Mouse (Mus musculus) intestine, postnatal 0 days (tissue): ENCODE measurements around the gene Serac1. TPM values are rescaled to one million over a fixed set of nuclear protein-coding genes. Genes with fewer than 3 reads are reported as not detected.

ENCODE experiments used
- ATAC-seq: fragments of 200-750 bp; cut with Nextera tagmentation; 2 replicates; pipeline ENCODE4 v1.8.0; 2017; ENCODE audit warnings: mild to moderate bottlenecking, moderate TSS enrichment, moderate library complexity
- H3K27ac ChIP-seq: fragments of 300-500 bp; sonication (generic); 2 replicates; pipeline ENCODE4 v1.5.1; 2014; ENCODE audit warnings: mild to moderate bottlenecking, low read depth, low read length, moderate library complexity
- H3K27me3 ChIP-seq: fragments of 300-500 bp; sonication (generic); replicated peaks from 2 replicates; pipeline ENCODE4 v1.6.1; 2014; ENCODE audit warnings: low read length, mixed read lengths; ENCODE audit not compliant: control insufficient read depth, insufficient read depth
- H3K36me3 ChIP-seq: fragments of 300-500 bp; sonication (generic); 2 replicates; pipeline ENCODE4 v1.6.1; 2014; ENCODE audit warnings: mild to moderate bottlenecking, moderate library complexity; ENCODE audit not compliant: control insufficient read depth, insufficient read depth
- H3K4me1 ChIP-seq: fragments of 300-500 bp; sonication (generic); replicated peaks from 2 replicates; pipeline ENCODE4 v1.6.1; 2014; ENCODE audit warnings: antibody characterized with exemption, low read length, mixed read lengths; ENCODE audit not compliant: control insufficient read depth, insufficient read depth
- H3K4me2 ChIP-seq: fragments of 300-500 bp; sonication (generic); replicated peaks from 2 replicates; pipeline ENCODE4 v1.6.1; 2014; ENCODE audit warnings: low read depth, mild to moderate bottlenecking, moderate library complexity
- H3K4me3 ChIP-seq: fragments of 300-500 bp; sonication (generic); 2 replicates; pipeline ENCODE4 v1.5.1; 2014; ENCODE audit warnings: low read depth, low read length
- H3K9ac ChIP-seq: fragments of 300-500 bp; sonication (generic); 2 replicates; pipeline ENCODE4 v1.6.1; 2014; ENCODE audit warnings: mild to moderate bottlenecking, low read depth, low read length
- H3K9me3 ChIP-seq: fragments of 300-500 bp; sonication (generic); 2 replicates; pipeline ENCODE4 v1.6.1; 2016; ENCODE audit warnings: mixed run types; ENCODE audit not compliant: control insufficient read depth
- CTCF ChIP-seq: sonication (generic); IDR thresholded peaks from 2 replicates; pipeline ENCODE4 v1.5.1; 2016; ENCODE audit warnings: low read depth, mild to moderate bottlenecking, control low read depth, antibody characterized with exemption, moderate library complexity
- WGBS: fragments of 180-500 bp; shearing (Covaris S2); extraction: QIAGEN DNeasy Blood & Tissue Kit; methylation state at CpG from one replicate; pipeline ENCODE4 v1.1.7; 2014; 5-methylcytosine and 5-hydroxymethylcytosine counted together
- polyA plus RNA-seq: library from polyadenylated mRNA; unstranded; fragments of >200 nt; fragmentation: Nextera tagmentation; extraction: Ambion mirVana; gene quantifications from 2 replicates; pipeline ENCODE4 v1.2.1, GENCODE M21; 2015

Serac1 gene
- polyA plus RNA-seq, 1 experiment from 2014 or later = 2.5 TPM

DNA sequence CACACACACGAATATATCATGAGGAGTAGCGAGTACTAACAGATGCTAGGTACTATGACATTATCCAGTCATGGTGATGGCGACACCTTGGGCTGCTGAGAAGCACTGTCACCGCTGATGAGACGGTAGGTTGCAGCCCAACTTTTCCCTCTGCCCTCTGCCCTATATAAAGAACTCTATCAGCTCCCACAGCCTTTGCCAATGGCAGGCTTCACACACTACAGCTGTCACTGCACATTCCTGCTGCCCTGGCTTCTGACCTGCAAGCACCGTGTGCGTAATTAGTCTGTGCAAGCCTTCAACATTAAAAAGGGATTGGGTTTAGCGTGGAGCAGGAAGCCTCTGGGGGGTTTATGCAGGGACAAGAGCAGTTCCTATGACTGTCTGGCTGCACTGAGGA is 16.7 kb downstream of the Serac1 start:
- no peak overlapping the region for H3K4me2 ChIP-seq
- 89% methylated on average over 8 of the region's 8 CpGs for WGBS
- no peak for ATAC-seq
- H3K27ac ChIP-seq = no peak overlapping the region
- H3K4me3 ChIP-seq = no peak overlapping the region
- no peak for TF ChIP-seq CTCF
- H3K9ac ChIP-seq = no peak overlapping the region
- peaks cover 56% of the 10 kb centered on the region for H3K36me3 ChIP-seq
- H3K27me3 ChIP-seq = no peaks in the 10 kb centered on the region
- no peaks in the 10 kb centered on the region for H3K9me3 ChIP-seq
- no peaks in the 10 kb centered on the region for H3K4me1 ChIP-seq

DNA sequence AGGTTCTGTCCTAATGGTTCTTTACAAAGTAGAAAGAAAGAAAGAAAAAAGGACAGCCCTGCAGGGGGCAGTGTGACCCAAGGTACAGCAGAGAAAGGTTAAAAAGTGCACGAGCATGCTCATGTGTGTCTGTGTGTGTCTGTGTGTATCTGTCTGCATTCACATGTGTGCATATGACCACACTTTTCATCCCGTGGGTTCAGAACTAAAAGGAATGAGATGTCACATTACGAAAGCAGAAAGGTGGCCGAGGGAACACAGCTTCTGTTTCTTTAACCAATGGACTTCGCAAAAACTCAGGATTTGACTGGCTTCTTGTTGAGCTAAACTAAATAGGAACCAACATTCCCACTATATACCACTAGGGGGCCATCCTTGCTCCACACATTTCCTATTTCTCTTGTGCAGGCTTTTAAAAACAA is 24.6 kb downstream of the Serac1 start:
- no peaks in the 10 kb centered on the region for H3K9me3 ChIP-seq
- 27% methylated on average over 5 of the region's 5 CpGs for WGBS
- peaks cover 20% of the 10 kb centered on the region for H3K36me3 ChIP-seq
- peak; percentile 72 for TF ChIP-seq CTCF
- no peak overlapping the region for H3K4me2 ChIP-seq
- no peak for ATAC-seq
- H3K27ac ChIP-seq = no peak overlapping the region
- H3K9ac ChIP-seq = no peak overlapping the region
- no peaks in the 10 kb centered on the region for H3K4me1 ChIP-seq
- H3K4me3 ChIP-seq = no peak overlapping the region
- no peaks in the 10 kb centered on the region for H3K27me3 ChIP-seq

DNA sequence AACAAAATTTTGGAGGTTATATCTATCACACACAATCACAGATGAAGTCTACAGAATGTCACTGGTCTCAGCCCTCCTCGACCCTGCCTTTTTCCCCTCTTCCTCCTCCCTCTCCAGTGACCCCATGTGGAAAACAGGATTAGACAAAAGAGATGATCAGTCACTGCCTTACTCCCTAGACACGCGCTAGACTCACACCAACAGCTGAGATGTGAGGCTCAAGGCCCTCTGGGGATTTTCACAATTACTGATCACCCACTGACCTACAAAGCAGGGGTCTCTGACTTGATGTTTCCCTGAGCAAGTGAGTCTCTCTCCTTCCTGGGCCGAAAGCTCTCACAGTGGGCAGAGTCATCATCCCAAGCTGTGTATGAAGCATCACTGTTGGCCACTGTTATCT is 26.7 kb downstream of the Serac1 start:
- Histone ChIP-seq H3K9ac (no peak overlapping the region), H3K36me3 (peaks cover 22% of the 10 kb centered on the region), H3K4me2 (no peak overlapping the region), H3K9me3 (no peaks in the 10 kb centered on the region), H3K27me3 (no peaks in the 10 kb centered on the region), H3K4me3 (no peak overlapping the region), H3K4me1 (no peaks in the 10 kb centered on the region), H3K27ac (no peak overlapping the region)
- no peak for TF ChIP-seq CTCF
- WGBS = 78% methylated on average over 4 of the region's 4 CpGs
- ATAC-seq = no peak

DNA sequence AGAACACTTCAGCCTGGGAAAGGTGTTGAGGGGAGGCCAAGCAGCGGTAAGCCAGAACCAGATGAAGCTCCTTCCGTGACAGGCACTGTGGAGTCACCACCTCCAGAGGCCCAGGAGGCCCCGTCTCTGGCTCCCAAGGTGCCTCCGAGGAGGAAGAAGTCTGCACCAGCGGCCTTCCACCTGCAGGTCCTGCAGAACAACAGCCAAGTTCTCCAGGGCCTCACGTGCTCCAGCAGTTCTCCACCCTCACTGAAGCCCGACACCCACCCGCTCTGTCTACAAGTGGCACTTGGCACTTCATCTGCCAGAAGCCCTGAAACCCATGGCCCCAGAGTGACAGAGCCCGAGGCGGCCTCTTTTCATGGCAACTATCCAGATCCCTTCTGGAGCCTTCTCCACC is 42.0 kb downstream of the Serac1 start:
- Histone ChIP-seq H3K27ac (peak overlapping the region; percentile 68; the same call in 1 of the 2 replicates), H3K27me3 (no peaks in the 10 kb centered on the region), H3K9me3 (no peaks in the 10 kb centered on the region), H3K4me1 (peaks cover 6% of the 10 kb centered on the region; the same call in 1 of the 2 replicates), H3K36me3 (peaks cover 31% of the 10 kb centered on the region; the same call in 1 of the 2 replicates), H3K4me2 (no peak overlapping the region), H3K9ac (no peak overlapping the region), H3K4me3 (no peak overlapping the region)
- TF ChIP-seq CTCF = no peak
- peak; percentile 51 for ATAC-seq
- WGBS = 65% methylated on average over 10 of the region's 10 CpGs

DNA sequence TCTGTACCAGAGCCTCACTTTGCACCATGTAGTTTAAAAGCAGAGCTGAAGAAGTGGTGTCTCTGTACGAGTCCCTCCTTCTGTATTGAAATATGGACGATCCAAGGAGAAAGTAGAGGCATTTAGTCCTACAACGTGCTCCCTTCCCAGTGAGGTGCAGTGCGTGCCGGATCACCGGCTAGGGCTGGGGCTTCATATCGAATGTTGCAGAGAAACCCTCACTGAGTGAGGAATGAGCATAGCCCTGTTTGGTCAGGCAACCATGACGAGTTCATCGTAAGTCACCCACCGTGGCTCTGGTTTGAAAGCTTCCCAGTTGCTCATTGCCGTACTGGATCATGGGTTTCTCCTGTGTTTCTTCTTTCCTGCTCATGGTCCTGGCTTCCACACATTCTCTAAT is 42.7 kb downstream of the Serac1 start:
- peaks cover 6% of the 10 kb centered on the region; the same call in 1 of the 2 replicates for H3K4me1 ChIP-seq
- no peaks in the 10 kb centered on the region for H3K27me3 ChIP-seq
- H3K4me3 ChIP-seq = no peak overlapping the region
- WGBS = 83% methylated on average over 11 of the region's 11 CpGs
- 0 out of 2 replicates have a peak, but pooled peaks have one; percentile 6 for ATAC-seq
- H3K9me3 ChIP-seq = no peaks in the 10 kb centered on the region
- H3K9ac ChIP-seq = no peak overlapping the region
- TF ChIP-seq CTCF = no peak
- peaks cover 34% of the 10 kb centered on the region for H3K36me3 ChIP-seq
- H3K4me2 ChIP-seq = no peak overlapping the region
- peak overlapping the region; percentile 68 for H3K27ac ChIP-seq

DNA sequence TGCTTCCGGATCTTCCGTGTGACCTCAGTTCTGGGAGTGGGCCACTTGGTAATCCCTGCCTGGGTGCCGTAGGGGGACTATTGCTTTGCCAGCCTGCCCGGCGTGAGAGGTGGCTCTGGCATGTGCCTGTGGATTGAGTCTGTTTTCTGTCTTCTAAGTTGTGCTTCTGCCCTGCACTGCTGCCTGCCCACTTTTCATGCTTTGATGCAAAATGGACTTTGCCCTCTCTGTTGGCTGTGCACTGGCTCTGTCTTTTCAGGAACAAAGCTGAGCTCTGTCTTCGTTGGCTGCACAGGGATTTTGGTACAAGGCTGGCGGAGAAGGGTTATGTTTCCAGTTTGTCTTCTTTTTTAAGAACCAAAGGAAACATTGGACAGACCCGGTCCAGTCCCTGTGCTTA is 43.1 kb downstream of the Serac1 start:
- no peak overlapping the region for H3K9ac ChIP-seq
- no peaks in the 10 kb centered on the region for H3K9me3 ChIP-seq
- H3K4me3 ChIP-seq = no peak overlapping the region
- 49% methylated on average over 8 of the region's 8 CpGs for WGBS
- peak overlapping the region; percentile 68 for H3K27ac ChIP-seq
- H3K27me3 ChIP-seq = no peaks in the 10 kb centered on the region
- peaks cover 6% of the 10 kb centered on the region; the same call in 1 of the 2 replicates for H3K4me1 ChIP-seq
- peaks cover 34% of the 10 kb centered on the region for H3K36me3 ChIP-seq
- no peak for TF ChIP-seq CTCF
- no peak overlapping the region for H3K4me2 ChIP-seq
- peak; percentile 74 for ATAC-seq

DNA sequence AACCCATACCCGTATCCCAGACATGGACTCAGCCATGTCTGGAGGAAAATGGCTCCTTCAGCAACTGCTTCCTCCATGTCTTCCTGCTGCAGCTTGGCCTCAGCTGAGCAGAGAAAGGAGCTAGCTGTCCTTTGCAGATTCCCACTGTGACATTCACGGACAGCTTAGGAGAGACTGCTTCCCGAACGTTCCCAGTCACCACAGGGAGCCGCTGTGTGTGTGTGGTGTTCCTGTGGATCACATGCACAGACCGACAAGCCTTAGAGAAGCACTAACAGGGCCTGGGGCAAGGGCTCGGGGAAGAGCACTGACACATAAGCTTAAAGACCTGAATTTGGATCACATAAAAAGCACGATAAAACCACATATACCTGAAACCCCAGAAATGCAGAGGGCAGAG is 43.9 kb downstream of the Serac1 start:
- 64% methylated on average over 8 of the region's 8 CpGs for WGBS
- Histone ChIP-seq H3K36me3 (peaks cover 34% of the 10 kb centered on the region), H3K4me2 (no peak overlapping the region), H3K9ac (no peak overlapping the region), H3K27ac (no peak overlapping the region), H3K27me3 (no peaks in the 10 kb centered on the region), H3K4me1 (peaks cover 6% of the 10 kb centered on the region; the same call in 1 of the 2 replicates), H3K4me3 (no peak overlapping the region), H3K9me3 (no peaks in the 10 kb centered on the region)
- no peak for TF ChIP-seq CTCF
- ATAC-seq = no peak
